Mouse (Mus musculus): ENCODE results near the gene Mcfd2.
"Not testable (repeated sequence)": the region's sequence is repeated elsewhere in the genome, so short reads cannot be mapped to it uniquely, and the experiment has no call there.

GRCm38 (mm10) chr17:87296701-87297100 is 31.0 kb upstream of the Mcfd2 start:
- TF ChIP-seq CTCF (IDR thresholded peaks at IDR 0.05; ENCODE audit: low read depth, low read length); TAL1 (conservative IDR thresholded peaks at IDR 0.05; ENCODE audit: low read depth, low read length); GATA1 (IDR thresholded peaks at IDR 0.05; ENCODE audit: borderline replicate concordance, low read length): not testable (repeated sequence)

All from G1E (cell line).